Mouse (Mus musculus) stomach, postnatal 0 days (tissue): ENCODE data around the gene Ncaph2.

Experiments
- CTCF ChIP-seq: IDR thresholded peaks from 2 replicates; pipeline ENCODE4 v1.5.1; 2016; ENCODE audit warnings: antibody characterized with exemption, low read depth, mild to moderate bottlenecking, moderate library complexity
- EP300 ChIP-seq: optimal IDR thresholded peaks from 2 replicates; pipeline ENCODE3; 2016; ENCODE audit warnings: antibody characterized with exemption

DNA sequence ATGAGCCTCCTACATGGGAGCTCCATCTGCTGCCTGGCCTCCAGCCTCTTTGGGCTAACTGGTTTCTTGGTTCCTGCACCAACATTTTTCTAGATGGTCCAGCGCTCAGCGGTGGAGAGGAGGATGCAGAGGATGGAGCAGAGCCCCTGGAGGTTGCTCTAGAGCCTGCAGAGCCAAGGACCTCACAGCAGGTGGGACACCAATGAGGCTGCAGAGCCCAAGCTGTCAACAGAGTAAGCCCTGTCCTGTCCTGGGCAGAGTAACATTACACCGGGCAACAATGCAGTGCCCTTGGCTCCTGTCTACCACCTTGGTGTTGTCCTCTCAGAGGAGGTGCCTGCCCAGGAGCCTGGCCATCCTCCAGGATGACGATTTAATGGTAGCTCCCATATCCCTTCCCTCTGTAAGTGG is 9.6 kb downstream of the Ncaph2 start:
- TF ChIP-seq CTCF (no peak), EP300 (no peak)
